Mouse (Mus musculus) neural tube, embryonic 14.5 days (tissue): Measurements from ENCODE around the gene Ssrp1. TPM values are rescaled to one million over a fixed set of nuclear protein-coding genes. Genes with fewer than 3 reads are reported as not detected.

ENCODE experiments used
- ATAC-seq: fragments of 200-750 bp; cut with Nextera tagmentation; 2 replicates; pipeline ENCODE4 v1.8.0; 2017; ENCODE audit warnings: low read depth, mild to moderate bottlenecking, moderate TSS enrichment, moderate library complexity
- H3K27ac ChIP-seq: fragments of 300-500 bp; sonication (generic); 2 replicates; pipeline ENCODE4 v1.5.1; 2014; ENCODE audit warnings: low read depth, mild to moderate bottlenecking, control low read depth, low read length, moderate library complexity, mixed read lengths
- H3K27me3 ChIP-seq: fragments of 300-500 bp; sonication (generic); 2 replicates; pipeline ENCODE4 v1.6.1; 2014; ENCODE audit warnings: low read length; ENCODE audit not compliant: control insufficient read depth, insufficient read depth
- H3K36me3 ChIP-seq: fragments of 300-500 bp; sonication (generic); 2 replicates; pipeline ENCODE4 v1.6.1; 2014; ENCODE audit warnings: low read length, mixed read lengths; ENCODE audit not compliant: control insufficient read depth, insufficient read depth
- H3K4me1 ChIP-seq: fragments of 300-500 bp; sonication (generic); 2 replicates; pipeline ENCODE4 v1.6.1; 2014; ENCODE audit warnings: low read length; ENCODE audit not compliant: control insufficient read depth, insufficient read depth
- H3K4me2 ChIP-seq: fragments of 300-500 bp; sonication (generic); 2 replicates; pipeline ENCODE4 v1.6.1; 2014; ENCODE audit warnings: mild to moderate bottlenecking, low read depth, low read length, control low read depth
- H3K4me3 ChIP-seq: fragments of 300-500 bp; sonication (generic); 2 replicates; pipeline ENCODE4 v1.5.1; 2014; ENCODE audit warnings: low read depth, low read length, control low read depth, mixed read lengths
- H3K9ac ChIP-seq: fragments of 300-500 bp; sonication (generic); replicated peaks from 2 replicates; pipeline ENCODE4 v1.6.1; 2014; ENCODE audit warnings: low read depth, mild to moderate bottlenecking, control low read depth, low read length, mixed read lengths
- H3K9me3 ChIP-seq: fragments of 300-500 bp; sonication (generic); 2 replicates; pipeline ENCODE4 v1.6.1; 2016; ENCODE audit warnings: low read length; ENCODE audit not compliant: control insufficient read depth
- WGBS: fragments of 180-500 bp; shearing (Covaris S2); extraction: QIAGEN DNeasy Blood & Tissue Kit; methylation state at CpG from one replicate; pipeline ENCODE4 v1.1.7; 2014; 5-methylcytosine and 5-hydroxymethylcytosine counted together
- polyA plus RNA-seq: library from polyadenylated mRNA; unstranded; fragments of >200 nt; fragmentation: Nextera tagmentation; extraction: Ambion mirVana; gene quantifications from 2 replicates; pipeline ENCODE4 v1.2.1, GENCODE M21; 2014

The Ssrp1 gene
- polyA plus RNA-seq, 1 experiment from 2014 or later = 152 TPM

- 81% methylated on average over 2 of the region's 2 CpGs for WGBS
- no peaks in the 10 kb centered on the region for H3K4me1 ChIP-seq
- no peak overlapping the region for H3K9ac ChIP-seq
- H3K27me3 ChIP-seq = no peaks in the 10 kb centered on the region
- H3K36me3 ChIP-seq = no peaks in the 10 kb centered on the region
- H3K4me3 ChIP-seq = no peak overlapping the region
- no peak overlapping the region for H3K4me2 ChIP-seq
- no peaks in the 10 kb centered on the region for H3K9me3 ChIP-seq
- no peak for ATAC-seq
- H3K27ac ChIP-seq = no peak overlapping the region
These were observed 27.8 kb upstream of the Ssrp1 start for GRCm38 (mm10) chr2:85009212-85009611.

- no peak overlapping the region for H3K4me2 ChIP-seq
- WGBS = 76% methylated on average over 9 of the region's 9 CpGs
- H3K4me3 ChIP-seq = no peak overlapping the region
- H3K27ac ChIP-seq = no peak overlapping the region
- no peaks in the 10 kb centered on the region for H3K9me3 ChIP-seq
- no peaks in the 10 kb centered on the region for H3K4me1 ChIP-seq
- no peak overlapping the region for H3K9ac ChIP-seq
- ATAC-seq = no peak
- no peaks in the 10 kb centered on the region for H3K36me3 ChIP-seq
- no peaks in the 10 kb centered on the region for H3K27me3 ChIP-seq
These were observed 25.0 kb upstream of the Ssrp1 start for GRCm38 (mm10) chr2:85011906-85012604.

DNA sequence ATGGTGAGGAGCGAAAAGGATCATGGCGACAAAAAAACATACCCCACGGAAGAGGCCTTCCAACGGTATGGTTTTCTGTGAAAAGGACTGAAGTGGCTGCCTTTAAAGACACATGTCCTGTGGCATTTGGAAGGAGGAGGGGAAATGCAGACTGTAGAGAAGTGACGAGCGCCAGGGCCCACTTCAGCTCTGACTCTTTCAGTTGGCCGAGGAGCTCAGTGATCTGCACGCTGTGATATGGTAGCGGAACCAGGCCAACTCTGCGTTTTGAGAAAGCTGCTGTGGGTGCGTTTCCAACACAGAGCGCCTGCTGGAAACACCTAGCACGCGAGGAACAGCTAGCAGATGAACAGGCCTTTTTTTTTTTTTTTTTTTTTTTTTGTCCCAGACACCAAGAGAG, 24.4 kb upstream of the Ssrp1 start:
- no peak overlapping the region for H3K4me3 ChIP-seq
- H3K9me3 ChIP-seq = no peaks in the 10 kb centered on the region
- WGBS = 91% methylated on average over 14 of the region's 14 CpGs
- no peak overlapping the region for H3K4me2 ChIP-seq
- ATAC-seq = no peak
- no peaks in the 10 kb centered on the region for H3K27me3 ChIP-seq
- no peak overlapping the region for H3K9ac ChIP-seq
- H3K4me1 ChIP-seq = no peaks in the 10 kb centered on the region
- no peak overlapping the region for H3K27ac ChIP-seq
- no peaks in the 10 kb centered on the region for H3K36me3 ChIP-seq

- no peaks in the 10 kb centered on the region for H3K4me1 ChIP-seq
- no peak for ATAC-seq
- H3K9me3 ChIP-seq = no peaks in the 10 kb centered on the region
- WGBS = 85% methylated on average over 5 of the region's 5 CpGs
- no peak overlapping the region for H3K27ac ChIP-seq
- H3K36me3 ChIP-seq = no peaks in the 10 kb centered on the region
- no peaks in the 10 kb centered on the region for H3K27me3 ChIP-seq
- no peak overlapping the region for H3K9ac ChIP-seq
- H3K4me3 ChIP-seq = no peak overlapping the region
- H3K4me2 ChIP-seq = no peak overlapping the region
These were observed 23.0 kb upstream of the Ssrp1 start for GRCm38 (mm10) chr2:85013826-85014587.

DNA sequence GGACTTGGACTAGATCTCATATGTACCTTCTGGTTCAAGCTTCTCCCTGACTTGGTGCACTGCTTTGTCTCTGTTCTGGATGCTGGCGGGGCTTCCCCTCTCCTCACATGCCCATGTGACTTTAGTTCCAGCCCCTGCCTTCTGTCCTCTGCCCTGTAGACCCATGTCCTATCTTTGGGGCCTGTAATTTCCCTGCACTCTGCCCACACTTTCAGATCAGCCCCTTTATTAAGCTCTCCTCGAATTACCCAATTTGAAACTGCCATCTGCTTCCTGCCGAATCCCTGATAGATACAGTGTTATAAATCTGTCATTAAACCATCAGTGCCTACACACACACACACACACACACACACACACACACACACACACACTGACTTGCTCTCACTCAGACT, 22.4 kb upstream of the Ssrp1 start:
- Histone ChIP-seq H3K27me3 (no peaks in the 10 kb centered on the region), H3K27ac (no peak overlapping the region)
- ATAC-seq = no peak; the same call in 1 of the 2 replicates

GRCm38 (mm10) chr2:85022043-85022442, 15.0 kb upstream of the Ssrp1 start:
- no peaks in the 10 kb centered on the region for H3K4me1 ChIP-seq
- H3K27ac ChIP-seq = no peak overlapping the region
- H3K4me2 ChIP-seq = no peak overlapping the region
- no peaks in the 10 kb centered on the region for H3K9me3 ChIP-seq
- H3K27me3 ChIP-seq = no peaks in the 10 kb centered on the region
- H3K36me3 ChIP-seq = no peaks in the 10 kb centered on the region
- H3K4me3 ChIP-seq = no peak overlapping the region
- ATAC-seq = peak; percentile 34; the same call in 1 of the 2 replicates
- 0 out of 2 replicates have a peak overlapping the region, but pooled peaks have one; percentile 7 for H3K9ac ChIP-seq
- WGBS = 20% methylated on average over 4 of the region's 4 CpGs

More for the DNA sequence above, 22.4 kb upstream of the Ssrp1 start:
- Histone ChIP-seq H3K9me3 (no peaks in the 10 kb centered on the region), H3K4me1 (no peaks in the 10 kb centered on the region), H3K9ac (no peak overlapping the region), H3K36me3 (no peaks in the 10 kb centered on the region), H3K4me2 (no peak overlapping the region), H3K4me3 (no peak overlapping the region)
- WGBS = 35% methylated on average over 3 of the region's 3 CpGs

DNA sequence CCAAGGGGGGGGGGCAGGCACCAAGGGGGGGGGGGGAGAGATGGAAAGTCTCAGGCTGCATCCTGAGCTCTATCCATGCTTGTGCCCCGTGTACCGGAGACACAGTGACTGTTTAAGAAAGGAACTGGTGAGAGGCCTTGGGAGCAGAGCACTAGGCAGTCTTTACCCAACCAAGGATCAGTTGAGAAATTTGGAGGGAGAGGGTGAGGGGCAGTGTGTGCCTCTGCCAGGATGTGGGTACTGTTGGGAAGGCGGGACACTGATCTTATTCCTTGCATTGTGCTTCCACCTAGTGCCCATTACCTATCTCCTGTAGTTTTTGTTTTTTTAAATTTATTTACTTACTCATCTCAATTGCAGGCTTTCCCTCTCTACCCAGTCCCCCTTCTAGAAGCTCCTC, 10.9 kb upstream of the Ssrp1 start:
- no peak overlapping the region for H3K4me3 ChIP-seq
- no peaks in the 10 kb centered on the region for H3K4me1 ChIP-seq
- H3K36me3 ChIP-seq = no peaks in the 10 kb centered on the region
- no peak overlapping the region for H3K4me2 ChIP-seq
- no peak overlapping the region for H3K27ac ChIP-seq
- no peaks in the 10 kb centered on the region for H3K27me3 ChIP-seq
- H3K9me3 ChIP-seq = no peaks in the 10 kb centered on the region
- 85% methylated on average over 3 of the region's 3 CpGs for WGBS
- no peak for ATAC-seq
- H3K9ac ChIP-seq = no peak overlapping the region

- WGBS = 74% methylated on average over 5 of the region's 5 CpGs
- no peaks in the 10 kb centered on the region for H3K9me3 ChIP-seq
- no peak overlapping the region for H3K4me2 ChIP-seq
- no peak overlapping the region for H3K27ac ChIP-seq
- no peak overlapping the region for H3K4me3 ChIP-seq
- no peaks in the 10 kb centered on the region for H3K27me3 ChIP-seq
- H3K4me1 ChIP-seq = no peaks in the 10 kb centered on the region
- no peak for ATAC-seq
- no peaks in the 10 kb centered on the region for H3K36me3 ChIP-seq
- no peak overlapping the region for H3K9ac ChIP-seq
These were observed 9.8 kb upstream of the Ssrp1 start for GRCm38 (mm10) chr2:85027281-85027680.

- H3K9ac ChIP-seq = no peak overlapping the region
- H3K36me3 ChIP-seq = no peaks in the 10 kb centered on the region
- no peak overlapping the region for H3K4me2 ChIP-seq
- no peak for ATAC-seq
- H3K27me3 ChIP-seq = no peaks in the 10 kb centered on the region
- WGBS = 25% methylated on average over 6 of the region's 6 CpGs
- H3K4me3 ChIP-seq = no peak overlapping the region
- no peaks in the 10 kb centered on the region for H3K4me1 ChIP-seq
- no peak overlapping the region for H3K27ac ChIP-seq
- no peaks in the 10 kb centered on the region for H3K9me3 ChIP-seq
These were observed 7.1 kb upstream of the Ssrp1 start for GRCm38 (mm10) chr2:85029897-85030296.
